16 mouse cellular contexts compared by ENCODE assay signal in genomic region chr17:73243676-73244075, GRCm38 (mm10).
"Had no signal": no experiment of that assay in that cellular context is flagged by ENCODE, and none has a peak within 500 bp of the region (broad histone marks: within the 10 kb centered on the region; RNA-seq: fewer than 3 reads in every experiment).

No protein-coding gene starts in this region.

- DNase-seq: retina, postnatal 1 day; right cerebral cortex, adult 18-20 months; right cerebral cortex, postnatal 14 days; right cerebral cortex, postnatal 25 days; right cerebral cortex, postnatal 4 days; spleen, adult 18-20 months; thymus, adult 18-20 months; thymus, adult 2 months; thymus, postnatal 14 days; thymus, postnatal 25 days; thymus, postnatal 36 days; thymus, postnatal 4 days had no signal

- H3K27ac ChIP-seq: neural tube, embryonic 13.5 days; neural tube, embryonic 15.5 days; stomach, embryonic 15.5 days; stomach, postnatal 0 days had no signal

- H3K9me3 ChIP-seq: neural tube, embryonic 13.5 days; neural tube, embryonic 15.5 days; stomach, embryonic 15.5 days had no signal

- H3K4me1 ChIP-seq: neural tube, embryonic 13.5 days; neural tube, embryonic 15.5 days; stomach, embryonic 15.5 days had no signal

- H3K4me2 ChIP-seq: neural tube, embryonic 13.5 days; neural tube, embryonic 15.5 days; stomach, embryonic 15.5 days had no signal

- H3K36me3 ChIP-seq: stomach, embryonic 15.5 days had no signal

- H3K9ac ChIP-seq: neural tube, embryonic 13.5 days; neural tube, embryonic 15.5 days; stomach, embryonic 15.5 days had no signal

- H3K27me3 ChIP-seq: neural tube, embryonic 13.5 days; neural tube, embryonic 15.5 days; stomach, embryonic 15.5 days had no signal

- H3K4me3 ChIP-seq: neural tube, embryonic 13.5 days; neural tube, embryonic 15.5 days; stomach, embryonic 15.5 days had no signal
